Mouse (Mus musculus): ENCODE measurements around the gene Abcf2. TPM values are rescaled to one million over a fixed set of nuclear protein-coding genes. Genes with fewer than 3 reads are reported as not detected.

Gene Abcf2
- polyA plus RNA-seq, 1 experiment, result 120 TPM

- no peak for TF ChIP-seq GATA1 (IDR thresholded peaks at IDR 0.05; ENCODE audit: low read length)
Observed at GRCm38 (mm10) chr5:24605321-24605979, 28.2 kb upstream of the Abcf2 start.

GRCm38 (mm10) chr5:24604656-24605100, 27.4 kb upstream of the Abcf2 start:
- no peak for TF ChIP-seq GATA1 (IDR thresholded peaks at IDR 0.05; ENCODE audit: low read length)

- TF ChIP-seq GATA1 (IDR thresholded peaks at IDR 0.05; ENCODE audit: low read length), result no peak
Observed at GRCm38 (mm10) chr5:24604080-24604655, 26.9 kb upstream of the Abcf2 start.

- TF ChIP-seq GATA1 (IDR thresholded peaks at IDR 0.05; ENCODE audit: low read length), result no peak
Observed at GRCm38 (mm10) chr5:24603431-24604010, 26.3 kb upstream of the Abcf2 start.

GRCm38 (mm10) chr5:24602751-24603343, 25.6 kb upstream of the Abcf2 start:
- TF ChIP-seq GATA1 (IDR thresholded peaks at IDR 0.05; ENCODE audit: low read length), result no peak

- no peak for TF ChIP-seq GATA1 (IDR thresholded peaks at IDR 0.05; ENCODE audit: low read length)
Observed at GRCm38 (mm10) chr5:24601911-24602750, 24.9 kb upstream of the Abcf2 start.

- TF ChIP-seq GATA1 (IDR thresholded peaks at IDR 0.05; ENCODE audit: low read length), result no peak
Observed at GRCm38 (mm10) chr5:24601071-24601835, 24.0 kb upstream of the Abcf2 start.

- TF ChIP-seq GATA1 (IDR thresholded peaks at IDR 0.05; ENCODE audit: low read length), result no peak
Observed at GRCm38 (mm10) chr5:24600236-24600635, 23.0 kb upstream of the Abcf2 start.

GRCm38 (mm10) chr5:24599137-24599536, 21.9 kb upstream of the Abcf2 start:
- no peak for TF ChIP-seq GATA1 (IDR thresholded peaks at IDR 0.05; ENCODE audit: low read length)

GRCm38 (mm10) chr5:24598570-24599006, 21.3 kb upstream of the Abcf2 start:
- TF ChIP-seq GATA1 (IDR thresholded peaks at IDR 0.05; ENCODE audit: low read length), result no peak

GRCm38 (mm10) chr5:24597901-24598569, 20.8 kb upstream of the Abcf2 start:
- no peak for TF ChIP-seq GATA1 (IDR thresholded peaks at IDR 0.05; ENCODE audit: low read length)

GRCm38 (mm10) chr5:24597221-24597728, 20.0 kb upstream of the Abcf2 start:
- no peak for TF ChIP-seq GATA1 (IDR thresholded peaks at IDR 0.05; ENCODE audit: low read length)

- TF ChIP-seq GATA1 (IDR thresholded peaks at IDR 0.05; ENCODE audit: low read length), result no peak
Observed at GRCm38 (mm10) chr5:24596519-24597171, 19.4 kb upstream of the Abcf2 start.

All from G1E-ER4 (cell line).